Mouse (Mus musculus) layer of hippocampus, adult 9-11 months (tissue): ENCODE results near the gene Sugct.
"Not testable (repeated sequence)": the region's sequence is repeated elsewhere in the genome, so short reads cannot be mapped to it uniquely, and the experiment has no call there.

ENCODE experiments used
- DNase-seq: peaks from one replicate; pipeline ENCODE4 v3.0.0; 2022

Gene Sugct

DNA sequence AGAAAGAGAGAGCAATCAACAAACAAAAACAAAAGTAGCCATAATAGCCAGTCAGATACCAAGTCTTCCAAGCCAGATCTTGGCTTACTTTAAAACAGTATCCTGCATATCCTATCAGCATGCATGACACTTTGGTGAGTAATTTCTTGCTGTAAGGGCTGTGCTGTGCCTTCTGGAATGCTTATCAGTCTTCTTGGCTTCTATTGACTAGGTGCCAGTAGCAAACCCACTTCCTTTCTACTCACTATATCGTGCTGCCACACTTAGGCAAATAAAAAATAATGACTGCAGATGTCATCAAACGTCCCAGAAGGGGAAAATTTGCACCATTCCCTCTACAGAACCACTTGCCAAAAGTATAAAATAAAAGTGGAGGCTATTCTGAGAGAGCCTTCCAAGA lies 848.1 kb downstream of the Sugct start:
- DNase-seq: no peak

DNA sequence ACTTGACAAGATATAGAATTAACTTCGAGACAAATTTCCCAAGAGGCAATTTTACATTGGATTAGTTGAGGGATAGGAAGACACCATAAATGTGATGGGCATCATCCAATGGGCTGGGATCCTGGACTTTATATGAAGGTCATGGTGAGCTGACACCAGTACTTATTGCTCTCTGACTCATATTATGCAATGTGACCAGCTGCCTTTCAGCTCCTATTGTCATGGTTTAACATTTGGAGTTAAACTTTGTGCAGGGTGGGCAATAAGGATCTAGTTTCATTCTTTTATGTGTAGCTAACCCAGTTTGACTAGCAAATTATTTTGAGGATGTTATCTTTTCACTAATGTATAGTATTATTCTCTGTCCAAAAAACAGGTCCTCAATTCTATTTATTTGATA lies 854.4 kb downstream of the Sugct start:
- DNase-seq: no peak

DNA sequence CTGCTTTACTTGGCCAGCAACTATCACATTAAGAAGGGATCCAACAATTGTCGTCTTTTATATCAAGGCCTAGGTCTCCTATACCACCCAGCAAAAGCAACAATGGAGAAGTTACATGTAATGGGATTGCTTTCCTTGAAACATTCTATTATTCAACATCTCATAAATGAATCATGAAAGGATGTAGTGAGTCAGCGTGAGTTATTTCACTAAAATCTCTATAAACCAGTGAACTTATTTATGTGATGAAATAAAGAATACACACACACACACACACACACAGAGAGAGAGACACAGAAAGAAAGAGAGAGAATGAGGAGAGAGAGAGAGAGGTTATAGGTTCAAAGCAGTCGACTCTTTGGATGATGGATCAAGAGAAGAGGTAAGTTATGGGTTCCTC lies 856.9 kb downstream of the Sugct start:
- DNase-seq: no peak

DNA sequence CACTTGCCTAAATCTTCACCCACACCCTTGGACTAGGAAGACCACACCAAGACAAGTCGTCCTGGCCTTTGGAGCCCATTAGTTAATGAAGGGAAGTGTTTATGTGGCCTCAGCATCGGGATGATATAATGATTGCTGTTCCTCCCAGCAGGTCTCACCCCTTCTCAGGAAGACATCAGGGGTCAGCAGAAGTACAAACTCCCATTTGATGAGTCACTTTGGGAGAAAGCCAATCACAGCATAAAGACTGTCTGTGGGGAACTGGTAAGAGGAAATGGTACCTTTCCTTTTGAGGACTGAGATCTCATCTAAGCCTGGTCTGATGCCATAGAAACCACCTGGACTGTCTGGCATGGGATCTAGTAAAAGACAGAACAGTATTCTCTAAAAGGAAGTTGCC lies 860.2 kb downstream of the Sugct start:
- DNase-seq: no peak

DNA sequence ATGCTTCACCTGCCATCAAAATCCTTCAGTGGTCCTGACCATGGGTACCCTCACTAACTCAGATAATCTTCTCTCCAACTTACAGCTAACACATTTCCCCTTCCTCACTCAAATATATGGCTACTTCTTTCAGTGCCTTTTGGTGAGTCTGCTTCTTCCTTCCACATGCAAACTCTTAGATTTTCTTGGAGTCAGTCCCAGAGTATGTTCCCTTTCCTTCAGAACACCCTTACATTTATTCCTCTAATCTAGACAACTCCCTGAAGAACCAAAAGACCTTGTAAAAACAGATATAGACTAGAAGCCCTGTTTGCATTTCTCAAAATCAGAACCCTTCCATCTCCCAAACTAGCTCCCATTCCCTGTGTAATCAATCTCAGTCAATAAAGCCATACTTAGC lies 862.3 kb downstream of the Sugct start:
- no peak for DNase-seq

DNA sequence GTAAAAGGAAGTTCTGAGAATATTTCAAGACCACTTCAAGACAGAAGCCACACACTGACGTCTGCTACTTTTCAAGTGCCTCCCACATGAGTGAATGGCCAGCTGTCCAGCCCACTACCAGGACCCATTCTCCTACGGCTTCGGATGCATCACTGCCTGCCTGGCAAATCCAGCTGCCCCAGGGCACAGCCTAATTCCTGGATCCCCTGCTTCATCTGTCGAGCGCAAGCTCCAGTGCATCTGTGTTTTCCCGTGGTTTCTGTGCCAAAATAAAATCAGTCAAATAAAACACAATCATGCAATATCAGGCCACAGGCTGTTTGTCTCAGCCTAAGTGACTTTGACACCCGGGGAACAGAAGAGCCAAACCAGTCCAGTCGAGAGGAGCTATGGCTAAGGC lies 863.5 kb downstream of the Sugct start:
- DNase-seq: no peak

DNA sequence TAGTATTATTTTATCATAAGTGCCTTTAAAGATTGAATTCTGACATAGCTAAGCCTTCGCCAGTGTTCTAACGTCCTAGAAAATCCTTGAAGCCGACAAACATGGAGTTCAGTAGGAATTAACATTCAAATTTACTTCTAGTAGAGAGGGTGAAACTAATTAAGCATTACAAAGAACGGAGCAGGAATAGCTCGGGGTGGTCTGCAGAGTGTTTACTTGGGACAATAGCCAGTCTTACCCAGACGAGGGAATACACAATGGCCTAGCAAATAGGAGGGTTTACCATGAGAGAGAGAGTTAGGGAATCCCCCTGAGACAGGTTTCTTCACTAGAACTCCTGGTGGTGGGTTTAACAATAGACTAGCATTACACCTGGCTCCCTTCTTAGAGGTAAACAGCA lies 865.1 kb downstream of the Sugct start:
- DNase-seq: not testable (repeated sequence)

DNA sequence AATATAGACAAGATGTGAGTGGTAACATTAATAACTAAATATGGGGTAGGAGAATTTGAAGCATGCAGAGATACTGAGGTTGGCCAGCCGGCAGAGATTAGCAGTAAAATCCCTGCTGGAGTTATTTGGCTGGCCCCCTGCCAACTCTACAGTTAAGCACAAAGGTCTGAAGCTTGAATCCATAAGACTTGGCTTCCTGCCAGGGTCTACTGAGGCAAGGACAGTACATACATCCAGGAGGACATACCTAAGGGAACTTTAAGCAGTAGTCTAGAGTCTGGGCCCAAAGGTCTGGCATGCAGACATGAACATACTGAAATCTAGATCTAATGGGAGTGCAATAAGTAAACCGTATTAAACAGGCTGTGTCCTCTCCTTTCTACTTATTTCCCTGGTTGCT lies 865.8 kb downstream of the Sugct start:
- no peak for DNase-seq

DNA sequence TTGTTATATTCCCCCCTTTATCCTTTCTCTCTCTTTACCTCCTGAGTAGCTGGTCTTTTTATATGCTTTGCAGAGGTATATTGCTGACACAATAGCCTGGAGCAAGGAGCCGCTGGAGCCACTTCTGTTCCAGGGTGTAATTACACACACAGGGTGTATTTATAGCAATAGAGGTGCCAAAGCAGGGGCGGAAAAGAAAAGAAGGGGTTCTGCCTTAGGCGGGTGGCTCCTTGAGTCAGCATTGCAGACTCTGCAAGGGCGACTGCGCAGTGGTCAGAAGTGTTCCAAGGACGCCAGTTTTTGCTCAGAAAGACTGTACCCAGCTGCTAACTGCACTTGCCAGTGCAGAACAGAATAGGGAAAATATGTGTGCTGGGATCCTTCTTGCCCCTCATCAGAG lies 869.7 kb downstream of the Sugct start:
- DNase-seq: no peak

DNA sequence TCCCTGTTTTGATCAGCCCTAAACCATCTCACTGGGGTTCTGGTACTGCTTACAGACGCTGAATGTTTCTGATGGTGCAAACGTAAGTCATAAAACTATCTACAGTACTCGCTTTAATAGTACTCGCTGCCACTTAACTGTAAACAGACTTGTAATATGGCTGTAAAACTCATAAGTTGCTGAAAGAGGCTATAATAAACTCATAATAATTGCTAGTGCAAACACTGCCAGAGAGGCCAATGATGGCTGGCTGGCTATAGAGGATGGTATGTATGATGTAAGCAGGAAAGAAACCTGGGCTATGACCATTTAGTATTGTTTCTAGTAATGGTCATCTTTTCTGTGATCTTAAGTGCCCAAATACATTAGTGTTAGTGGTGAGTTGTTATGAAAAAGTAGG lies 873.6 kb downstream of the Sugct start:
- DNase-seq: no peak

DNA sequence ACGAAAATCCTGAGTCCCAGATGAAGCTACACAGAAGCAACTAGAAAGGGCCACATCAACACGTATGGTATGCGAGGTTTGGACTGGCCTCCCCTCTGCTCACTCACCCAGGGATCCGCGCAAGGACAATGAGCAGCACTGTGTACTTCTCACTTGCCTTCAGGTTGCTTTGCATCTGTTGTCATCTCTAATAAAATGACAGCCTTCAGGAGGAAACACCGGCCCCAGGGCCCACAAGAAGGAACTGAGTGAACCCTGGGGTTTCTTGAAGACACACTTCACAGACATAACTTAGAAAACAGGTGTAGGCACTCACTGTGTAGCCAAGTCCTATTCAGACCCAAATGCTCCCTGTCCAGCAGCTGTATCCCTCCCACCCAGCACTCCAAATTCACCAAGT lies 877.9 kb downstream of the Sugct start:
- DNase-seq: no peak

DNA sequence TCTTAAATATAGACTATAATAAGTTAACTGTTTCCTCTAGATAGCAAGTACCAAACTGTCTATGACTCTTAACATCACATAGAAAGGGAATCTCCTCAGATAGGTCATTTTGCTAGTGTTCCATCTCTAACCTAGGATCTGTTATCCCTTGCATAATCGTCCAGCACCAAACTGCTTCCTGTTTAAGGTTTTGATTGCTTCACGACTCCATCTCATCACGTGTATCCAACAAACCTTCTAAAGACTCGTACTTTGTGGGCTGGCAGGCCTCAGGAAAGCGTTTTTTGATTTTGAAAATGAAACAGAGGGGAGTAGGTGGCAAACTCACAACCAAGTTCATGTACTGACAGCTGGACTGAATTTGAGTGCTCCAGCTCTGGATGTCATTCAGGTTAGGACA lies 878.6 kb downstream of the Sugct start:
- DNase-seq: no peak

DNA sequence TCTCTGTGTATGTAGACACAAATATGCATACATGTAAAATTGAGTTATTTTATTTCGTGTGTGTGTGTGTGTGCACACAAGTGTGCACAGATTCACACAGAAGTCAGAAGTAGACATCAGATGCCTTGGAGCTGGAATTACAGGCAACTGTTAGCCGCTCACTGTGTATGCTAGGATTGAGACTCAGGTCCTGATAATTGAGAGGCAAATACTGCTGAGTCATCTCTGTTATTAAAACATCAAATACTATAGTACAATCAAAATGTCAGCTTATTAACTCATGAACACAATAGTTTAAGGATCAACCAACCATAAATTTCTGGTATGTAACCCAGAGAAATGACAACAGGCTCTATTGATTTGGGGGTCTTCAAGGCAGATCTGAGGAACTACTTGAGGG lies 883.1 kb downstream of the Sugct start:
- no peak for DNase-seq
